Mouse (Mus musculus): ENCODE measurements at regions not wholly inside any gene's neighbourhood (a gene's known extent, or its start where the extent isn't known, plus 50 kb on each side); places are given as distances from the start of the nearest gene placed in this dataset.

DNA sequence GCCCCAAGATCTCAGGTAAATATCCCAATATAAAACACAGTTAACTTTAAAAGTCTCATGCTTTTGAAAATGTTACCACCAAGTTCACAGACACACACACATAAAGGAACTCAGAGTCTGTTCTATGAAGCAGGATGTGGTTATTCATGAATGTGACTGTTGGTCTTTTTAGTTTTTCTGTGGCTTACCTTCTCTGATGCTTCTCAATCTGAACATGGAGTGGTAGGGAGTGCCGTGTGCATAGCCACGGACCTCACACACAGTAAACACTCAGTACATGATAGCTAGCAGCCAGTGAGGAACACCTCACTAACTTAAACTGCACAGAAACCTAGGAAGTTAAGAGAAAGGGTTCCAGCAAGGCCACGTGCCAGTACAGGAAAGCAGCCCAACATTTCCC lies 186.3 kb upstream of the Mvb12b start:
- Histone ChIP-seq H3K4me3 (ENCODE audit: low read depth, low read length) (no peak overlapping the region), H3K9me3 (replicated peaks; ENCODE audit: control insufficient read depth, low read length) (no peaks in the 10 kb centered on the region), H3K36me3 (replicated peaks; ENCODE audit: control insufficient read depth, insufficient read depth, low read length) (no peaks in the 10 kb centered on the region), H3K9ac (replicated peaks; ENCODE audit: low read depth, low read length) (no peak overlapping the region), H3K4me2 (ENCODE audit: low read depth, low read length) (no peak overlapping the region), H3K4me1 (ENCODE audit: control insufficient read depth, insufficient read depth) (no peaks in the 10 kb centered on the region), H3K27me3 (ENCODE audit: control insufficient read depth, insufficient read depth, low read length) (no peaks in the 10 kb centered on the region), H3K27ac (ENCODE audit: low read depth) (no peak overlapping the region)
- TF ChIP-seq CTCF (IDR thresholded peaks at IDR 0.05; ENCODE audit: low read depth) (no peak), EP300 (IDR thresholded peaks at IDR 0.05; ENCODE audit: low read depth) (no peak)
- 55% methylated on average over 3 of the region's 3 CpGs for WGBS
- ATAC-seq (ENCODE audit: insufficient read depth, low read depth) (no peak), DNase-seq (ENCODE audit: low spot score) (no peak)

- H3K36me3 ChIP-seq (replicated peaks; ENCODE audit: control insufficient read depth, insufficient read depth, low read length), result no peaks in the 10 kb centered on the region
- no peaks in the 10 kb centered on the region for H3K4me1 ChIP-seq (ENCODE audit: control insufficient read depth, insufficient read depth)
- WGBS, result 84% methylated on average over 13 of the region's 13 CpGs
- no peaks in the 10 kb centered on the region for H3K27me3 ChIP-seq (ENCODE audit: control insufficient read depth, insufficient read depth, low read length)
- no peak for ATAC-seq (ENCODE audit: insufficient read depth, low read depth)
- no peak overlapping the region for H3K4me3 ChIP-seq (ENCODE audit: low read depth, low read length)
- TF ChIP-seq EP300 (IDR thresholded peaks at IDR 0.05; ENCODE audit: low read depth) (no peak), CTCF (IDR thresholded peaks at IDR 0.05; ENCODE audit: low read depth) (no peak)
- no peak overlapping the region for H3K27ac ChIP-seq (ENCODE audit: low read depth)
- H3K9ac ChIP-seq (replicated peaks; ENCODE audit: low read depth, low read length), result no peak overlapping the region
- no peaks in the 10 kb centered on the region for H3K9me3 ChIP-seq (replicated peaks; ENCODE audit: control insufficient read depth, low read length)
- DNase-seq (ENCODE audit: low spot score), result no peak
- no peak overlapping the region for H3K4me2 ChIP-seq (ENCODE audit: low read depth, low read length)
Measured at GRCm38 (mm10) chr2:34065592-34065991, 177.8 kb upstream of the Mvb12b start.

DNA sequence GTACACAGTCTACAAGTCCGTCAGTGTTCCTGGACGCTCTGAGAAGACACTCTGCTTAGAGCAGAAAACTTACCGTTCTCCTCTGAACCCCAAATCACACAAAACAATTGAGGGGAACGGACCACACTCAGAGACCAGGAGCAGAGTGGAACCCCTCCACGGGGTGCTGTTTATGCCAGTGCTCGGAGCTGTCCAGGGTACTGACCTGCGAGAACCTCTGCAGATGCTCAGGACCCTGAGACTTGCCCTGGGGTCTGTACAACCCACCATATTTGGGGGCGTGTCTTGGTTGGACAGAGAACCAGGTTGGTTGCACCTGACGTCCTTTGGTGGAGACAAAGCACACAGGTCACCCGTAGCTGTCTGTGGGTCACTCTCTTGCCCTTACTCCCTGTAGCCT lies 177.3 kb upstream of the Mvb12b start:
- H3K9ac ChIP-seq (replicated peaks; ENCODE audit: low read depth, low read length), result no peak overlapping the region
- WGBS, result 35% methylated on average over 10 of the region's 10 CpGs
- H3K27me3 ChIP-seq (ENCODE audit: control insufficient read depth, insufficient read depth, low read length), result no peaks in the 10 kb centered on the region
- no peak overlapping the region for H3K27ac ChIP-seq (ENCODE audit: low read depth)
- H3K4me3 ChIP-seq (ENCODE audit: low read depth, low read length), result no peak overlapping the region
- no peaks in the 10 kb centered on the region for H3K9me3 ChIP-seq (replicated peaks; ENCODE audit: control insufficient read depth, low read length)
- ATAC-seq (ENCODE audit: insufficient read depth, low read depth) (no peak), DNase-seq (ENCODE audit: low spot score) (no peak)
- no peaks in the 10 kb centered on the region for H3K4me1 ChIP-seq (ENCODE audit: control insufficient read depth, insufficient read depth)
- H3K36me3 ChIP-seq (replicated peaks; ENCODE audit: control insufficient read depth, insufficient read depth, low read length), result no peaks in the 10 kb centered on the region
- TF ChIP-seq CTCF (IDR thresholded peaks at IDR 0.05; ENCODE audit: low read depth) (no peak), EP300 (IDR thresholded peaks at IDR 0.05; ENCODE audit: low read depth) (no peak)
- no peak overlapping the region for H3K4me2 ChIP-seq (ENCODE audit: low read depth, low read length)

DNA sequence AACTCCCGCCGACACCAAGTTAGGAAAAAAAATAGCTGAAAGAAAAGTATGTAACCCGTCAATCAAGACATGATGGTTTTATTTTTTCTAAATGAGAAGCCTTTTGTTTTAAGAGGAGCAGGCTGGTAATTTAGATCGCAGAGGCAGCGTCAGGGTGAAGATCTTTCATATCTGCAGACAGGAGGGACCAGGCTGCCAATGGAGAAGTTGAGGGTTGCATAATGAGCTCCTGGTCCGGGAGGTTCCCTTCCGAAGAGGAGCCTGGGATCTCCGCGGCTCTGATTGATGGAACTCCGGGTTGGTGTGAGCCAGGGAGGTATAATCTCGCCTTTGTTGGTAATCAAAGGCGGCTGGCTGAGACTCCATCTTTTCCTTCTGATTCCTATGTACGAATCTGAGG lies 168.8 kb upstream of the Mvb12b start:
- Histone ChIP-seq H3K36me3 (replicated peaks; ENCODE audit: control insufficient read depth, insufficient read depth, low read length) (no peaks in the 10 kb centered on the region), H3K27ac (ENCODE audit: low read depth) (no peak overlapping the region), H3K4me1 (ENCODE audit: control insufficient read depth, insufficient read depth) (no peaks in the 10 kb centered on the region), H3K9ac (replicated peaks; ENCODE audit: low read depth, low read length) (no peak overlapping the region), H3K4me2 (ENCODE audit: low read depth, low read length) (no peak overlapping the region), H3K9me3 (replicated peaks; ENCODE audit: control insufficient read depth, low read length) (0 out of 2 replicates have a peak, but pooled peaks cover 5% of the 10 kb centered on the region), H3K27me3 (ENCODE audit: control insufficient read depth, insufficient read depth, low read length) (no peaks in the 10 kb centered on the region), H3K4me3 (ENCODE audit: low read depth, low read length) (no peak overlapping the region)
- no peak for DNase-seq (ENCODE audit: low spot score)
- ATAC-seq (ENCODE audit: insufficient read depth, low read depth), result no peak
- no peak for TF ChIP-seq CTCF (IDR thresholded peaks at IDR 0.05; ENCODE audit: low read depth)
- no peak for TF ChIP-seq EP300 (IDR thresholded peaks at IDR 0.05; ENCODE audit: low read depth)
- WGBS, result 75% methylated on average over 13 of the region's 13 CpGs

DNA sequence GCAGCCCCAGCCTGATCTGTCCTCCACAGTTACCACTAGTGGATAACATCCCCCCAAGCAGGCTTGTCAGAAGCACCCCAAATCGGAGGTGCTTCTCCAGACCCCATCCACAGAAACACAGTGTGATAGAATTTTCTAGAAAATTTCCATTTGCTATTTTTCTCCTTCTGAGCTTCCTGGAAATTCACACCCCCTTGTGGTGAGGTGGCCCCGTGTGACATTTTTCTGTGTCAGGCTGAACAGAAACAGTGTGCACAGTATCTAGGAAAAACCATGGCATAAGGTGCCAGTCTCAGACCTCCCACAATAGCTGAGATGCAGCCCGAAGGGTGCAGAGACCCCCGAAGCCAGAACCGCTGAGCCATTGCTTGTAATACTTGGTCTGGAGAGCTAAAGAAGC lies 155.3 kb upstream of the Mvb12b start:
- TF ChIP-seq CTCF (IDR thresholded peaks at IDR 0.05; ENCODE audit: low read depth) (no peak), EP300 (IDR thresholded peaks at IDR 0.05; ENCODE audit: low read depth) (no peak)
- Histone ChIP-seq H3K4me2 (ENCODE audit: low read depth, low read length) (no peak overlapping the region), H3K9me3 (replicated peaks; ENCODE audit: control insufficient read depth, low read length) (no peaks in the 10 kb centered on the region), H3K4me3 (ENCODE audit: low read depth, low read length) (no peak overlapping the region), H3K27me3 (ENCODE audit: control insufficient read depth, insufficient read depth, low read length) (no peaks in the 10 kb centered on the region), H3K27ac (ENCODE audit: low read depth) (no peak overlapping the region), H3K36me3 (replicated peaks; ENCODE audit: control insufficient read depth, insufficient read depth, low read length) (no peaks in the 10 kb centered on the region), H3K9ac (replicated peaks; ENCODE audit: low read depth, low read length) (no peak overlapping the region), H3K4me1 (ENCODE audit: control insufficient read depth, insufficient read depth) (no peaks in the 10 kb centered on the region)
- no peak for ATAC-seq (ENCODE audit: insufficient read depth, low read depth)
- WGBS, result 68% methylated on average over 5 of the region's 5 CpGs
- no peak for DNase-seq (ENCODE audit: low spot score)

DNA sequence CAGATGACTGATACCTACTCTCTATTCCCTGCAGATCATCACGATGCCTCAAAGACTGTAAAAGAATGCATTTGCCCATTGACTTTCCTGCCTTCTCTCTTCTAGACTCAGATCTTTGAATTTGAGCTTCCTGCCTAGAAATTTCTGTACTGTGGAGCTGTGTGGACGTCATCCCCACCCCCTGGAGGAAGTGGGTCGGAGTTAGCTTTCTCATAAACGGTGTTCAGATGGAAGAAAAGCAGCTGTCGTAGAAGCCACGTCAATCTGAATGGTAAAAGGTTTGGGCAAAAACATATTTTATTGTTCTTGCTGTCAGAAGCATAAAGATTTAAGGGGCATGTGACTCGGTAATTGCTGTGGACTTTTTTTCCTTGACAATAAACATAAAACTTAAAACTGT lies 154.6 kb upstream of the Mvb12b start:
- ATAC-seq (ENCODE audit: insufficient read depth, low read depth), result no peak
- Histone ChIP-seq H3K4me1 (ENCODE audit: control insufficient read depth, insufficient read depth) (no peaks in the 10 kb centered on the region), H3K4me2 (ENCODE audit: low read depth, low read length) (no peak overlapping the region), H3K36me3 (replicated peaks; ENCODE audit: control insufficient read depth, insufficient read depth, low read length) (no peaks in the 10 kb centered on the region), H3K4me3 (ENCODE audit: low read depth, low read length) (no peak overlapping the region), H3K27ac (ENCODE audit: low read depth) (no peak overlapping the region), H3K9me3 (replicated peaks; ENCODE audit: control insufficient read depth, low read length) (no peaks in the 10 kb centered on the region), H3K27me3 (ENCODE audit: control insufficient read depth, insufficient read depth, low read length) (no peaks in the 10 kb centered on the region), H3K9ac (replicated peaks; ENCODE audit: low read depth, low read length) (no peak overlapping the region)
- WGBS, result 45% methylated on average over 7 of the region's 7 CpGs
- DNase-seq (ENCODE audit: low spot score), result no peak
- no peak for TF ChIP-seq CTCF (IDR thresholded peaks at IDR 0.05; ENCODE audit: low read depth)
- no peak for TF ChIP-seq EP300 (IDR thresholded peaks at IDR 0.05; ENCODE audit: low read depth)

All from heart, postnatal 0 days (tissue).